Mouse (Mus musculus) hindbrain, embryonic 10.5 days (tissue): Measurements from ENCODE around the gene Hsdl1. TPM values are rescaled to one million over a fixed set of nuclear protein-coding genes. Genes with fewer than 3 reads are reported as not detected.

Source experiments
- DNase-seq: peaks from one replicate; pipeline ENCODE4 v3.0.0-alpha.2; 2017; ENCODE audit warnings: low spot score
- H3K27ac ChIP-seq: fragments of 300-500 bp; sonication (generic); 2 replicates; pipeline ENCODE4 v1.5.1; 2016; ENCODE audit warnings: mild to moderate bottlenecking, moderate library complexity
- H3K27me3 ChIP-seq: fragments of 300-500 bp; sonication (generic); 2 replicates; pipeline ENCODE4 v1.6.1; 2016; ENCODE audit warnings: mild to moderate bottlenecking; ENCODE audit not compliant: poor library complexity, insufficient read depth, severe bottlenecking
- H3K36me3 ChIP-seq: fragments of 300-500 bp; sonication (generic); 2 replicates; pipeline ENCODE4 v1.6.1; 2016; ENCODE audit warnings: mild to moderate bottlenecking, moderate library complexity
- H3K4me1 ChIP-seq: fragments of 300-500 bp; sonication (generic); replicated peaks from 2 replicates; pipeline ENCODE4 v1.6.1; 2016; ENCODE audit warnings: mild to moderate bottlenecking
- H3K4me3 ChIP-seq: fragments of 300-500 bp; sonication (generic); 2 replicates; pipeline ENCODE4 v1.5.1; 2016; ENCODE audit warnings: mild to moderate bottlenecking, moderate library complexity
- H3K9me3 ChIP-seq: fragments of 300-500 bp; sonication (generic); 2 replicates; pipeline ENCODE4 v1.6.1; 2016; ENCODE audit warnings: mild to moderate bottlenecking, moderate library complexity
- WGBS: fragments of 180-500 bp; shearing (Covaris S2); methylation state at CpG from one replicate; pipeline ENCODE4 v1.1.7; 2016; 5-methylcytosine and 5-hydroxymethylcytosine counted together
- polyA plus RNA-seq: library from polyadenylated mRNA; unstranded; fragments of >200 nt; fragmentation: Nextera tagmentation; extraction: Ambion mirVana; gene quantifications from 2 replicates; pipeline ENCODE4 v1.2.1, GENCODE M21; 2016

Gene Hsdl1
- polyA plus RNA-seq, 1 experiment from 2014 or later = 78.0 TPM

GRCm38 (mm10) chr8:119547019-119547691 lies 27.8 kb downstream of the Hsdl1 start:
- peaks cover 69% of the 10 kb centered on the region for H3K36me3 ChIP-seq
- no peaks in the 10 kb centered on the region for H3K9me3 ChIP-seq
- no peaks in the 10 kb centered on the region for H3K27me3 ChIP-seq
- 87% methylated on average over 18 of the region's 18 CpGs for WGBS
- H3K4me3 ChIP-seq = no peak overlapping the region
- H3K4me1 ChIP-seq = 0 out of 2 replicates have a peak, but pooled peaks cover 3% of the 10 kb centered on the region
- H3K27ac ChIP-seq = no peak overlapping the region
- no peak for DNase-seq

- Histone ChIP-seq H3K27ac (no peak overlapping the region), H3K4me3 (no peak overlapping the region), H3K4me1 (0 out of 2 replicates have a peak, but pooled peaks cover 3% of the 10 kb centered on the region), H3K27me3 (no peaks in the 10 kb centered on the region), H3K9me3 (no peaks in the 10 kb centered on the region), H3K36me3 (peaks cover 78% of the 10 kb centered on the region)
- 95% methylated on average over 6 of the region's 6 CpGs for WGBS
- no peak for DNase-seq
Observed at GRCm38 (mm10) chr8:119545791-119546190, 29.2 kb downstream of the Hsdl1 start.

DNA sequence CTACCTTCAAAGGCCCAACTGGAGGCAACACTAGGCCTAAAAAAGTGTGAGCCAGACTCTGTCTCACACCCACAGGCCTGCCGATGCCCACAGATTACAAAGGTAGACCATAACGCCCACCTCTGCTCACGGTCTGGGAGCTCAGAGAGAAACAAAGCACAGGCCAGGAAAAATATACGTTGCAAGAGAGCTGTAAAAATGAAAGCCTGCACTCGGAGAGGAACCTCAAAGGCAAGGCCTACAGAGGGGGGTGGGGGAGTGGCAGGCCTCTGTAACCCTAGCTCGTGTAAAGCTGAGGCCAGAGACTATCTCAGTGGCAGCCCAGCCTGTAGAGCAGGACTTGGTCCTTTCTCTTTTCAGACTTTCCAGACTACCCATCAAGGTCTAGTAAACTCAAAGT lies 29.8 kb downstream of the Hsdl1 start:
- peaks cover 82% of the 10 kb centered on the region for H3K36me3 ChIP-seq
- no peaks in the 10 kb centered on the region for H3K27me3 ChIP-seq
- DNase-seq = no peak
- no peaks in the 10 kb centered on the region for H3K9me3 ChIP-seq
- H3K4me1 ChIP-seq = 0 out of 2 replicates have a peak, but pooled peaks cover under 1% of the 10 kb centered on the region
- WGBS = 86% methylated on average over 6 of the region's 6 CpGs
- H3K4me3 ChIP-seq = no peak overlapping the region
- no peak overlapping the region for H3K27ac ChIP-seq

DNA sequence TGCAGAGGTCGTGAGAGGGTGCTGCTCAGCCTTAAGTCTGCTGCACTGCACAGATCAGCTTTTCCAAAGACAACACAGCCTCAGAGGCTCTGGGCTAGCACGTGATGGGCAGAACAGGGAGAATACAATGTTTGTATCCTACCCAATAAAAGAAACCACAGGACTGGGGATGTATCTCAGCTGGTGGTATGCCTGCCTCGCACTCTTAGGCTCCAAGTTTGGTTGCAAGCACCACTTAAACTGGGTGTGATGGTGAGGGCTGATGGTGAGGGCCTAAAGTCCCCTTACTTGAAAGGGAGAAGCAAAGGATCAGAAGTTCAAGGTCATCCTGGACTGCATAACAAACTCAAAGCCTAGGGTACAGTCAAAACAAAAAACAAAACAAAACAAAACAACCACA lies 30.4 kb downstream of the Hsdl1 start:
- DNase-seq = no peak
- Histone ChIP-seq H3K9me3 (no peaks in the 10 kb centered on the region), H3K27me3 (no peaks in the 10 kb centered on the region), H3K27ac (no peak overlapping the region), H3K4me1 (no peaks in the 10 kb centered on the region), H3K4me3 (no peak overlapping the region), H3K36me3 (peaks cover 84% of the 10 kb centered on the region)
- WGBS = 89% methylated on average over 3 of the region's 3 CpGs

- H3K4me3 ChIP-seq = no peak overlapping the region
- no peaks in the 10 kb centered on the region for H3K27me3 ChIP-seq
- 90% methylated on average over 9 of the region's 9 CpGs for WGBS
- peaks cover 100% of the 10 kb centered on the region for H3K36me3 ChIP-seq
- H3K4me1 ChIP-seq = no peaks in the 10 kb centered on the region; the same call in 1 of the 2 replicates
- no peaks in the 10 kb centered on the region for H3K9me3 ChIP-seq
- H3K27ac ChIP-seq = no peak overlapping the region
- DNase-seq = no peak
Observed at GRCm38 (mm10) chr8:119531973-119532372, 43.0 kb downstream of the Hsdl1 start.

- H3K27ac ChIP-seq = no peak overlapping the region
- H3K9me3 ChIP-seq = no peaks in the 10 kb centered on the region
- H3K4me3 ChIP-seq = no peak overlapping the region
- WGBS = 93% methylated on average over 3 of the region's 3 CpGs
- peaks cover 100% of the 10 kb centered on the region for H3K36me3 ChIP-seq
- no peak for DNase-seq
- H3K27me3 ChIP-seq = no peaks in the 10 kb centered on the region
- no peaks in the 10 kb centered on the region; the same call in 1 of the 2 replicates for H3K4me1 ChIP-seq
Observed at GRCm38 (mm10) chr8:119531397-119531796, 43.6 kb downstream of the Hsdl1 start.

DNA sequence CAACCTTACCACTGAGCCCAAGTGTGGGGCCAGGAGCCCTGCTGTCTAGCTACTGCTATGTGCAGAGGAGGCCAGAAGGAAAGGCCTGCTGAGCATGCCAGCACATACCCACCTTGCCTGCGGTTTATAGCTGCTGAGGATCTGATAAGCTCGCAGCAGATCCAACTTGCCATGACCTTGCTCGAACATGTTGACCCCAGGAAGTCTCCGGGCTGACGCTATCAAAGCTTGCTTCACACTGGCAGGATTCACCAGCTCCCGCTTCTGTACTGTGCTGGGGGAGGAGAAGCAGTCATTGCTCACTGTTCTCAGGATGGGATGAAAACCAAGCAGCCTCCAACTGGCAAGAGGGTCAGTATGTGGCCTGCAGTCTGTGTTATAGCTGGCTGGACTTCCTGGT lies 44.0 kb downstream of the Hsdl1 start:
- H3K27me3 ChIP-seq = no peaks in the 10 kb centered on the region
- WGBS = 92% methylated on average over 6 of the region's 6 CpGs
- H3K9me3 ChIP-seq = no peaks in the 10 kb centered on the region
- H3K4me1 ChIP-seq = no peaks in the 10 kb centered on the region; the same call in 1 of the 2 replicates
- H3K4me3 ChIP-seq = no peak overlapping the region
- H3K36me3 ChIP-seq = peaks cover 97% of the 10 kb centered on the region
- no peak overlapping the region for H3K27ac ChIP-seq
- DNase-seq = no peak

- no peaks in the 10 kb centered on the region for H3K27me3 ChIP-seq
- DNase-seq = no peak
- WGBS = 93% methylated on average over 7 of the region's 7 CpGs
- H3K36me3 ChIP-seq = peaks cover 97% of the 10 kb centered on the region
- H3K4me3 ChIP-seq = no peak overlapping the region
- H3K27ac ChIP-seq = no peak overlapping the region
- no peaks in the 10 kb centered on the region for H3K9me3 ChIP-seq
- H3K4me1 ChIP-seq = no peaks in the 10 kb centered on the region
Observed at GRCm38 (mm10) chr8:119528762-119529161, 46.2 kb downstream of the Hsdl1 start.

- Histone ChIP-seq H3K36me3 (peaks cover 99% of the 10 kb centered on the region), H3K9me3 (no peaks in the 10 kb centered on the region), H3K4me3 (no peak overlapping the region), H3K27ac (no peak overlapping the region), H3K4me1 (no peaks in the 10 kb centered on the region), H3K27me3 (no peaks in the 10 kb centered on the region)
- DNase-seq = no peak
- WGBS = 78% methylated on average over 7 of the region's 7 CpGs
Observed at GRCm38 (mm10) chr8:119520102-119520501, 54.9 kb downstream of the Hsdl1 start.

DNA sequence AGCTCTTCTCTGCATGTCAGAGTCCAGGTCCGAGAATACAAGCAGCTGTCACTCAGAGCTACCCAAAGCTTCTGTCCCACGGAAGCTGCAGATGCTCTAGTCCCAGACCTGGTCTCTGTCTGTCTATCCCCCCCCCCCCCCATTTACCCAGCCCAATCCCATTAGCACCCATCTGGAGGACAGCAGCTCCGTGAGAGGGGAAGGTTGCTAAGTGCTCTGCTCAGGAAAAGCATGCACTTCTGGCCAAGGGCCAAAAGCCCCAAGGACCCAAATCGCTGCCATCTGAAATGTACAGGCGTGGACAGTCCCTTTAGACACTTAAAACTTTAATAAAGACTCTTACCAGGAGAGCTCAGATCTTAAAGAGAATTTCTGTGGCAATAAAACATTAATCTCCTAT lies 58.3 kb downstream of the Hsdl1 start:
- DNase-seq = no peak
- H3K27ac ChIP-seq = no peak overlapping the region
- no peaks in the 10 kb centered on the region for H3K9me3 ChIP-seq
- H3K27me3 ChIP-seq = no peaks in the 10 kb centered on the region
- H3K36me3 ChIP-seq = peaks cover 100% of the 10 kb centered on the region
- H3K4me3 ChIP-seq = no peak overlapping the region
- WGBS = 79% methylated on average over 5 of the region's 5 CpGs
- H3K4me1 ChIP-seq = no peaks in the 10 kb centered on the region

GRCm38 (mm10) chr8:119515767-119516166 lies 59.2 kb downstream of the Hsdl1 start:
- no peak overlapping the region for H3K27ac ChIP-seq
- H3K4me3 ChIP-seq = no peak overlapping the region
- no peak for DNase-seq
- 65% methylated on average over 3 of the region's 3 CpGs for WGBS
- H3K9me3 ChIP-seq = no peaks in the 10 kb centered on the region
- H3K27me3 ChIP-seq = no peaks in the 10 kb centered on the region
- peaks cover 100% of the 10 kb centered on the region for H3K36me3 ChIP-seq
- no peaks in the 10 kb centered on the region for H3K4me1 ChIP-seq

DNA sequence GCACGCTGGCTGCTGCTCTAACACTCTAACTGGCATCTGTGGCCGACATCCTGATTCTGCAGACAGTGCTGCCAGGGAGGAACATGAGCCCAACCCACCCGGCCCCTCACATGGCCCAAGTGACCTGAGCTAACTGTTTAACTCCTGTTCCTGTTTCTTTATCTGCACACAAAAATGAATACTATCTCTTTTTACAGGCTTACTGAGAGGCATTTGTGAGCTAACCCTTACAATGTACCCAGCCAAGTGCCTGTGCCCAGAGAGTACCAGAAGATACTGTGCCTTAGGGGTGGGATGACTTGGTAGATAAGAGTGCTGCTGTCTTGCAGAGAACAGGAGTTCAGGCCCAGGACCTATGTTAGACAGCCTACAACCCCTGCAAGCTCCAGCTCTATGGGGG lies 60.0 kb downstream of the Hsdl1 start:
- Histone ChIP-seq H3K27me3 (no peaks in the 10 kb centered on the region), H3K4me3 (no peak overlapping the region), H3K27ac (no peak overlapping the region), H3K9me3 (no peaks in the 10 kb centered on the region), H3K36me3 (peaks cover 100% of the 10 kb centered on the region), H3K4me1 (no peaks in the 10 kb centered on the region)
- 90% methylated on average over 3 of the region's 3 CpGs for WGBS
- no peak for DNase-seq

DNA sequence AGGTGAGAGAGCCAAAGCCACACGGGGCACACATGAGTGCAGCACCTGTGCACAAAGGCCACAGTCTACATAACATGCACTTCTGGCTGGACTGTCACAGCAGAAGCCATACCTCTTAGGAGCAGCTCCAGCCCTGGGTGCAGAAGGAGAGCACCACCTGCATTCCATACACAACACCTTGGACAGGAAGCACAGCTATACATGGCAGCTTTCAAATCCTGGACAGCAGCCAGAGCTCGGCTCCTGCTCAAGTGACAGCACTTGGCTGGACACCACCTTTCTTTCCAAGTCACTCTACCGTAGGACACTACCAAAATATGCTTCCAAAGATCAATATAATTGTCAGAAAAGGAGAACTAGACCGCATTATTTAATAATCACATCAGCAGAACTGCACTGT lies 61.6 kb downstream of the Hsdl1 start:
- Histone ChIP-seq H3K27me3 (no peaks in the 10 kb centered on the region), H3K4me1 (no peaks in the 10 kb centered on the region), H3K9me3 (no peaks in the 10 kb centered on the region), H3K4me3 (no peak overlapping the region), H3K27ac (no peak overlapping the region), H3K36me3 (peaks cover 100% of the 10 kb centered on the region)
- WGBS = 95% methylated on average over 4 of the region's 4 CpGs
- no peak for DNase-seq
